Mouse (Mus musculus) neural tube, embryonic 12.5 days (tissue): Measurements from ENCODE around the gene Rcn3. TPM values are rescaled to one million over a fixed set of nuclear protein-coding genes. Genes with fewer than 3 reads are reported as not detected.

Experiments
- ATAC-seq: fragments of 200-750 bp; cut with Nextera tagmentation; 2 replicates; pipeline ENCODE4 v1.8.0; 2017; ENCODE audit warnings: low read depth, mild to moderate bottlenecking, moderate TSS enrichment, moderate library complexity; ENCODE audit not compliant: low FRiP score
- H3K27ac ChIP-seq: fragments of 300-500 bp; sonication (generic); 2 replicates; pipeline ENCODE4 v1.5.1; 2016
- H3K27me3 ChIP-seq: fragments of 300-500 bp; sonication (generic); replicated peaks from 2 replicates; pipeline ENCODE4 v1.6.1; 2016; ENCODE audit warnings: mild to moderate bottlenecking
- H3K36me3 ChIP-seq: fragments of 300-500 bp; sonication (generic); 2 replicates; pipeline ENCODE4 v1.6.1; 2016; ENCODE audit warnings: mild to moderate bottlenecking
- H3K4me1 ChIP-seq: fragments of 300-500 bp; sonication (generic); 2 replicates; pipeline ENCODE4 v1.6.1; 2016
- H3K4me2 ChIP-seq: fragments of 300-500 bp; sonication (generic); replicated peaks from 2 replicates; pipeline ENCODE4 v1.6.1; 2016; ENCODE audit warnings: mild to moderate bottlenecking
- H3K4me3 ChIP-seq: fragments of 300-500 bp; sonication (generic); 2 replicates; pipeline ENCODE4 v1.5.1; 2016
- H3K9ac ChIP-seq: fragments of 300-500 bp; sonication (generic); 2 replicates; pipeline ENCODE4 v1.6.1; 2016; ENCODE audit warnings: mild to moderate bottlenecking
- H3K9me3 ChIP-seq: fragments of 300-500 bp; sonication (generic); 2 replicates; pipeline ENCODE4 v1.6.1; 2016; ENCODE audit warnings: mild to moderate bottlenecking
- WGBS: fragments of 180-500 bp; shearing (Covaris S2); methylation state at CpG from one replicate; pipeline ENCODE4 v1.1.7; 2016; 5-methylcytosine and 5-hydroxymethylcytosine counted together
- polyA plus RNA-seq: library from polyadenylated mRNA; unstranded; fragments of >200 nt; fragmentation: Nextera tagmentation; extraction: Ambion mirVana; gene quantifications from 2 replicates; pipeline ENCODE4 v1.2.1, GENCODE M21; 2016

The Rcn3 gene
- polyA plus RNA-seq, 1 experiment from 2014 or later, result 125 TPM

DNA sequence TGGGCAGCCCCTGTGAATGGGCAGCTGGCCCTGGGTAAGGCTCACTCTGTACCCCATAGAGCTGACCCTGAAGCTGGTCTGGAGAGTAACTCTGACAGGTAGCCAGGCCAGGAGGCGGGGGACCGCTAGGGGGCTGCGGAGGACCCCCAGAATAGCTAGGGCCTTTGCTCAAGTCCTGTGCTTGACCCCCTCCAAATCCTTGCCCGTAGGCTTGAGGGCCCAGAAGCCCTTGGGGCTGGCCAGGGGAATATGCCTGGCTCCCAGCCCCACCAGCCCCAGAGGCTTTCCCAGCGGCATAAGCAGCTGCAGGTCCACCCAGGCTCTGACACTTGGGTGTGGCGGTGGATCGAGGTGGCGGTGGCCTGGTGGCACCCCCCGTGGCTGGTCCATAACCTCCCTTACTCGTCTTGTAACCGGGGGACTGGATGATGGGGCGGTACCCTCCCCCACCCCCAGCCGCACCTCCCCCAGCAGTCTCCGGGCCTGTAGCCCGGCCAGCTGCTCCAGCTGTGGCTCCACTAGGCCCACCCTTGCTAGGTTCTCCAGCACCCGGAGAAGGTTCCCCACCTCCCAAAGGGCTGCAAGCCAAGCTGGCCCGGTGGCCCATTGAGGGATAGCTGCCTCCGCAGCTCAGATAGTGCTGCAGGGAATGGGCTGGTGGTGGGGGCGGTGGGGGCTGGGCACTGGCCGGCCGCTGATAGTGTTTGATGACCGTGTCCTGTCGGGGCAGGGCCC is 42.9 kb downstream of the Rcn3 start:
- no peaks in the 10 kb centered on the region for H3K9me3 ChIP-seq
- H3K4me1 ChIP-seq, result peaks cover 20% of the 10 kb centered on the region
- no peak overlapping the region for H3K9ac ChIP-seq
- peaks cover 68% of the 10 kb centered on the region for H3K36me3 ChIP-seq
- no peak overlapping the region for H3K4me3 ChIP-seq
- 94% methylated on average over 23 of the region's 23 CpGs for WGBS
- no peak overlapping the region for H3K27ac ChIP-seq
- H3K4me2 ChIP-seq, result no peak overlapping the region
- ATAC-seq, result no peak
- no peaks in the 10 kb centered on the region for H3K27me3 ChIP-seq

- H3K9me3 ChIP-seq, result no peaks in the 10 kb centered on the region
- ATAC-seq, result no peak
- H3K4me2 ChIP-seq, result no peak overlapping the region
- 94% methylated on average over 38 of the region's 38 CpGs for WGBS
- H3K27ac ChIP-seq, result no peak overlapping the region
- H3K36me3 ChIP-seq, result peaks cover 76% of the 10 kb centered on the region
- peaks cover 20% of the 10 kb centered on the region for H3K4me1 ChIP-seq
- no peak overlapping the region for H3K4me3 ChIP-seq
- H3K9ac ChIP-seq, result no peak overlapping the region
- no peaks in the 10 kb centered on the region for H3K27me3 ChIP-seq
These were observed 43.8 kb downstream of the Rcn3 start for GRCm38 (mm10) chr7:45048001-45048890.

DNA sequence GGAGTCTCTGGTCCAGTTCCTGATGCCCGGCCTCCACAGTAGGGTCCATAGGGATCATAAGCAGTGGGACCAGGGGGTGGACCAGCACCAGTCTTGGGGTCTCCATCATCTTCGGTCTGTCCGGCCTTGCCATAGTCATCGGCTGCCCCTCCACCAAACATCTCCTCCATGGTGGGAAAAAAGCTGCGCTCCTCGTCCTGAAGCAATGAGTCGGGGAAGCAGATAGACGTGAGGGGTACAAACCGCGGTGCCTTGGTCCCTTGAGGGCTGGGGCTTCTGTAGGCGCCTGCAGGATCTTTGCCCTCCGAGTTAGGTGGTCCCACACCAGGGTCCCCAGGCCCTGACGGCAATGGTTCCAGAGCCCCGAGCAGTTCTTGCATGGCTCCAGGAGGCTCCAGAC is 44.5 kb downstream of the Rcn3 start:
- 97% methylated on average over 14 of the region's 14 CpGs for WGBS
- no peak overlapping the region for H3K4me3 ChIP-seq
- H3K4me1 ChIP-seq, result peaks cover 20% of the 10 kb centered on the region
- no peak overlapping the region for H3K27ac ChIP-seq
- H3K9me3 ChIP-seq, result no peaks in the 10 kb centered on the region
- no peak for ATAC-seq
- H3K27me3 ChIP-seq, result no peaks in the 10 kb centered on the region
- H3K9ac ChIP-seq, result no peak overlapping the region
- no peak overlapping the region for H3K4me2 ChIP-seq
- H3K36me3 ChIP-seq, result peaks cover 84% of the 10 kb centered on the region

GRCm38 (mm10) chr7:45046853-45047350 is 45.1 kb downstream of the Rcn3 start:
- Histone ChIP-seq H3K27me3 (no peaks in the 10 kb centered on the region), H3K4me2 (no peak overlapping the region), H3K4me3 (no peak overlapping the region), H3K4me1 (peaks cover 18% of the 10 kb centered on the region), H3K36me3 (peaks cover 89% of the 10 kb centered on the region), H3K9me3 (no peaks in the 10 kb centered on the region), H3K27ac (no peak overlapping the region), H3K9ac (0 out of 2 replicates have a peak overlapping the region, but pooled peaks have one; percentile 13)
- no peak for ATAC-seq
- 95% methylated on average over 26 of the region's 26 CpGs for WGBS

GRCm38 (mm10) chr7:45045741-45046140 is 46.3 kb downstream of the Rcn3 start:
- H3K27ac ChIP-seq, result no peak overlapping the region
- no peak for ATAC-seq

GRCm38 (mm10) chr7:45043307-45043706 is 48.7 kb downstream of the Rcn3 start:
- H3K27ac ChIP-seq, result no peak overlapping the region
- H3K36me3 ChIP-seq, result peaks cover 99% of the 10 kb centered on the region
- H3K9me3 ChIP-seq, result no peaks in the 10 kb centered on the region
- H3K4me3 ChIP-seq, result no peak overlapping the region
- no peak overlapping the region for H3K9ac ChIP-seq
- no peak overlapping the region for H3K4me2 ChIP-seq
- 97% methylated on average over 14 of the region's 14 CpGs for WGBS
- no peaks in the 10 kb centered on the region for H3K27me3 ChIP-seq
- no peak for ATAC-seq
- no peaks in the 10 kb centered on the region for H3K4me1 ChIP-seq

More at GRCm38 (mm10) chr7:45045741-45046140, 46.3 kb downstream of the Rcn3 start:
- no peaks in the 10 kb centered on the region for H3K27me3 ChIP-seq
- no peak overlapping the region for H3K4me2 ChIP-seq
- no peaks in the 10 kb centered on the region for H3K9me3 ChIP-seq
- peaks cover 100% of the 10 kb centered on the region for H3K36me3 ChIP-seq
- H3K4me3 ChIP-seq, result no peak overlapping the region
- H3K9ac ChIP-seq, result no peak overlapping the region
- WGBS, result 95% methylated on average over 22 of the region's 22 CpGs
- H3K4me1 ChIP-seq, result peaks cover 8% of the 10 kb centered on the region

- ATAC-seq, result no peak
- Histone ChIP-seq H3K27me3 (no peaks in the 10 kb centered on the region), H3K4me2 (no peak overlapping the region), H3K9me3 (no peaks in the 10 kb centered on the region), H3K27ac (no peak overlapping the region), H3K4me1 (no peaks in the 10 kb centered on the region), H3K36me3 (peaks cover 99% of the 10 kb centered on the region), H3K4me3 (no peak overlapping the region), H3K9ac (no peak overlapping the region)
- WGBS, result 94% methylated on average over 9 of the region's 9 CpGs
These were observed 51.2 kb downstream of the Rcn3 start for GRCm38 (mm10) chr7:45040851-45041250.

DNA sequence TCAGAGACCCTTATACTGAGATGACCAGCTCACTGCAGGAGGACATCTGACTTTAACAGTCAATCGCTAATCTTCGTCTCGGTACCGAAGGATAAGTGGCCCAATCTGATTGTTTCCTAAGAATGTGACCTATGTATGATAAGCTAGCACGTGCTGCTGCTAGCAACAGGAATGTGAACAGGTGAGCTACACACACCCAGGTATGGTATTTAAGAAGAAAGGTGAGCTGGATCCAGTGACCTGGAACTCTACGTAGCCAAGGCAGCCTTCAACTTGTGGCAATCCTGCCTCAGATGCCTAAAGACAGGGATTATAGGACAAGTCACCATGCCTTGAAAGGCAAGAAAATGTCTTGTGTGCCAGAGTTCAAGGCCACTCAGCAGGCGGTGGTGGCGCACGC is 53.6 kb downstream of the Rcn3 start:
- no peaks in the 10 kb centered on the region for H3K27me3 ChIP-seq
- H3K9me3 ChIP-seq, result no peaks in the 10 kb centered on the region
- no peaks in the 10 kb centered on the region for H3K4me1 ChIP-seq
- H3K9ac ChIP-seq, result no peak overlapping the region
- H3K4me2 ChIP-seq, result no peak overlapping the region
- 95% methylated on average over 9 of the region's 9 CpGs for WGBS
- peaks cover 99% of the 10 kb centered on the region for H3K36me3 ChIP-seq
- ATAC-seq, result no peak
- no peak overlapping the region for H3K4me3 ChIP-seq
- H3K27ac ChIP-seq, result no peak overlapping the region

GRCm38 (mm10) chr7:45037720-45038361 is 54.2 kb downstream of the Rcn3 start:
- ATAC-seq, result no peak
- Histone ChIP-seq H3K4me1 (no peaks in the 10 kb centered on the region), H3K9ac (no peak overlapping the region), H3K27me3 (no peaks in the 10 kb centered on the region), H3K27ac (no peak overlapping the region), H3K36me3 (peaks cover 98% of the 10 kb centered on the region), H3K4me2 (no peak overlapping the region), H3K9me3 (no peaks in the 10 kb centered on the region), H3K4me3 (no peak overlapping the region)
- 77% methylated on average over 7 of the region's 7 CpGs for WGBS

DNA sequence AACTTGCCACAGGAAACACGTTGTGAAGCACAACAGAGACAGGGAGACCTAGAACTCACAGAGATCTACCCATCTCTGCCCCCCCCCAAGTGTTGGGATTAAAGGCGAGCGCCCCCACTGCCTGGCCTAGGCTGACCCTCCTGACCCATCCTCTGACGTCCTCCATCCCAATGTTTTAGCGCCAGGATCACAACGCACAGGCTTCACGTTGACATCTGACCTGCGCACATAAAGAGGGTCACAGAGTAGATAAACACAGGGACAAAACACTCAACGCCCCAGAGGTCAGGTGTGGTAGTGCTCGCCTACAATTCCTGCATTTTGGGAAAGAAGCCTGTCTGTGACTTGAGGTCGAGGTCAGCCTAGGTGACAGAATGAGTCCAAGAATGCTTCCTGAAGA is 55.3 kb downstream of the Rcn3 start:
- WGBS, result 94% methylated on average over 11 of the region's 11 CpGs
- Histone ChIP-seq H3K4me2 (no peak overlapping the region), H3K9me3 (no peaks in the 10 kb centered on the region), H3K27ac (no peak overlapping the region), H3K36me3 (peaks cover 98% of the 10 kb centered on the region), H3K4me3 (no peak overlapping the region), H3K27me3 (no peaks in the 10 kb centered on the region), H3K9ac (no peak overlapping the region), H3K4me1 (no peaks in the 10 kb centered on the region)
- ATAC-seq, result no peak

GRCm38 (mm10) chr7:45035631-45036030 is 56.4 kb downstream of the Rcn3 start:
- peaks cover 98% of the 10 kb centered on the region for H3K36me3 ChIP-seq
- no peak overlapping the region for H3K27ac ChIP-seq
- no peaks in the 10 kb centered on the region for H3K4me1 ChIP-seq
- H3K27me3 ChIP-seq, result no peaks in the 10 kb centered on the region
- H3K4me2 ChIP-seq, result no peak overlapping the region
- H3K4me3 ChIP-seq, result no peak overlapping the region
- no peak for ATAC-seq
- no peak overlapping the region for H3K9ac ChIP-seq
- WGBS, result 94% methylated on average over 3 of the region's 3 CpGs
- H3K9me3 ChIP-seq, result no peaks in the 10 kb centered on the region
